Mouse (Mus musculus) kidney, adult 11 months (tissue): Measurements from ENCODE around the gene Lpar6.

Source experiments
- DNase-seq: peaks from one replicate; pipeline ENCODE4 v3.0.0; 2022

Lpar6 gene

GRCm38 (mm10) chr14:73237848-73238321, at the start of gene Lpar6:
TSS of gene Lpar6 (plus strand) at chr14:73237895.
- DNase-seq = peak; percentile 65

- DNase-seq = no peak
These were observed 38.6 kb upstream of the Lpar6 start for GRCm38 (mm10) chr14:73199058-73199457.

GRCm38 (mm10) chr14:73201447-73201846, 36.2 kb upstream of the Lpar6 start:
- DNase-seq = no peak

- DNase-seq = no peak
These were observed 33.7 kb upstream of the Lpar6 start for GRCm38 (mm10) chr14:73204016-73204415.

- DNase-seq = no peak
These were observed 28.4 kb upstream of the Lpar6 start for GRCm38 (mm10) chr14:73209262-73209661.

GRCm38 (mm10) chr14:73210196-73210595, 27.5 kb upstream of the Lpar6 start:
- DNase-seq = no peak

GRCm38 (mm10) chr14:73211477-73211876, 26.2 kb upstream of the Lpar6 start:
- DNase-seq = no peak

GRCm38 (mm10) chr14:73217062-73217461, 20.6 kb upstream of the Lpar6 start:
- no peak for DNase-seq

GRCm38 (mm10) chr14:73222316-73222970, 15.3 kb upstream of the Lpar6 start:
- DNase-seq = no peak

- DNase-seq = no peak
These were observed 11.3 kb upstream of the Lpar6 start for GRCm38 (mm10) chr14:73226346-73226745.

- DNase-seq = no peak
These were observed 10.8 kb upstream of the Lpar6 start for GRCm38 (mm10) chr14:73226849-73227248.

- no peak for DNase-seq
These were observed 6.3 kb upstream of the Lpar6 start for GRCm38 (mm10) chr14:73231286-73231982.

- DNase-seq = no peak
These were observed 3.1 kb upstream of the Lpar6 start for GRCm38 (mm10) chr14:73234468-73235031.

- DNase-seq = peak; percentile 46
These were observed 979 bp downstream of the Lpar6 start for GRCm38 (mm10) chr14:73238498-73239250.

GRCm38 (mm10) chr14:73239291-73239690, 1.6 kb downstream of the Lpar6 start:
- peak; percentile 24 for DNase-seq

GRCm38 (mm10) chr14:73239857-73240256, 2.2 kb downstream of the Lpar6 start:
- no peak for DNase-seq

- DNase-seq = no peak
These were observed 6.4 kb downstream of the Lpar6 start for GRCm38 (mm10) chr14:73244061-73244597.

- DNase-seq = no peak
These were observed 12.4 kb downstream of the Lpar6 start for GRCm38 (mm10) chr14:73250056-73250455.

GRCm38 (mm10) chr14:73252276-73252675, 14.6 kb downstream of the Lpar6 start:
- no peak for DNase-seq

- DNase-seq = peak; percentile 89
These were observed 16.0 kb downstream of the Lpar6 start for GRCm38 (mm10) chr14:73253453-73254251.

- peak; percentile 49 for DNase-seq
These were observed 16.7 kb downstream of the Lpar6 start for GRCm38 (mm10) chr14:73254412-73254811.

GRCm38 (mm10) chr14:73255426-73255970, 17.8 kb downstream of the Lpar6 start:
- no peak for DNase-seq
